Mouse (Mus musculus): ENCODE measurements around the gene Kat7. TPM values are rescaled to one million over a fixed set of nuclear protein-coding genes. Genes with fewer than 3 reads are reported as not detected.

The Kat7 gene
- polyA plus RNA-seq, 1 experiment, result not detected

GRCm38 (mm10) chr11:95238477-95238876, 71.6 kb downstream of the Kat7 start:
- H3K4me1 ChIP-seq (ENCODE audit: control insufficient read depth, insufficient read depth, low read length), result no peaks in the 10 kb centered on the region

GRCm38 (mm10) chr11:95232329-95232696, 77.7 kb downstream of the Kat7 start:
- WGBS, result 43% methylated on average over 6 of the region's 6 CpGs
- Histone ChIP-seq H3K27ac (ENCODE audit: insufficient read depth, low read depth, low read length) (no peak overlapping the region), H3K4me3 (ENCODE audit: insufficient read depth, low read depth, low read length) (no peak overlapping the region), H3K4me1 (ENCODE audit: control insufficient read depth, insufficient read depth, low read length) (no peaks in the 10 kb centered on the region; the same call in 1 of the 2 replicates)
- TF ChIP-seq POLR2A (IDR thresholded peaks at IDR 0.05; ENCODE audit: insufficient read depth, low read depth, low read length) (no peak), CTCF (IDR thresholded peaks at IDR 0.05; ENCODE audit: insufficient read depth, low read depth, low read length) (no peak)

More at GRCm38 (mm10) chr11:95238477-95238876, 71.6 kb downstream of the Kat7 start:
- TF ChIP-seq CTCF (IDR thresholded peaks at IDR 0.05; ENCODE audit: insufficient read depth, low read depth, low read length), result no peak
- TF ChIP-seq POLR2A (IDR thresholded peaks at IDR 0.05; ENCODE audit: insufficient read depth, low read depth, low read length), result no peak
- 85% methylated on average over 6 of the region's 6 CpGs for WGBS
- Histone ChIP-seq H3K27ac (ENCODE audit: insufficient read depth, low read depth, low read length) (no peak overlapping the region), H3K4me3 (ENCODE audit: insufficient read depth, low read depth, low read length) (no peak overlapping the region)

GRCm38 (mm10) chr11:95231688-95232328, 78.2 kb downstream of the Kat7 start:
- WGBS, result 9% methylated on average over 24 of the region's 24 CpGs
- TF ChIP-seq CTCF (IDR thresholded peaks at IDR 0.05; ENCODE audit: insufficient read depth, low read depth, low read length) (peak; percentile 82), POLR2A (IDR thresholded peaks at IDR 0.05; ENCODE audit: insufficient read depth, low read depth, low read length) (no peak)
- Histone ChIP-seq H3K4me3 (ENCODE audit: insufficient read depth, low read depth, low read length) (peak overlapping the region; percentile 18), H3K4me1 (ENCODE audit: control insufficient read depth, insufficient read depth, low read length) (no peaks in the 10 kb centered on the region; the same call in 1 of the 2 replicates), H3K27ac (ENCODE audit: insufficient read depth, low read depth, low read length) (no peak overlapping the region)

- TF ChIP-seq CTCF (IDR thresholded peaks at IDR 0.05; ENCODE audit: insufficient read depth, low read depth, low read length), result no peak
- no peak for TF ChIP-seq POLR2A (IDR thresholded peaks at IDR 0.05; ENCODE audit: insufficient read depth, low read depth, low read length)
- 85% methylated on average over 5 of the region's 5 CpGs for WGBS
These were observed 82.6 kb downstream of the Kat7 start for GRCm38 (mm10) chr11:95227467-95227866.

GRCm38 (mm10) chr11:95225448-95225847, 84.6 kb downstream of the Kat7 start:
- no peak overlapping the region for H3K4me3 ChIP-seq (ENCODE audit: insufficient read depth, low read depth, low read length)
- no peak for TF ChIP-seq POLR2A (IDR thresholded peaks at IDR 0.05; ENCODE audit: insufficient read depth, low read depth, low read length)
- no peak for TF ChIP-seq CTCF (IDR thresholded peaks at IDR 0.05; ENCODE audit: insufficient read depth, low read depth, low read length)
- WGBS, result 49% methylated on average over 7 of the region's 7 CpGs
- peaks cover 9% of the 10 kb centered on the region for H3K4me1 ChIP-seq (ENCODE audit: control insufficient read depth, insufficient read depth, low read length)
- no peak overlapping the region for H3K27ac ChIP-seq (ENCODE audit: insufficient read depth, low read depth, low read length)

More at GRCm38 (mm10) chr11:95227467-95227866, 82.6 kb downstream of the Kat7 start:
- peaks cover 9% of the 10 kb centered on the region for H3K4me1 ChIP-seq (ENCODE audit: control insufficient read depth, insufficient read depth, low read length)
- no peak overlapping the region for H3K4me3 ChIP-seq (ENCODE audit: insufficient read depth, low read depth, low read length)
- H3K27ac ChIP-seq (ENCODE audit: insufficient read depth, low read depth, low read length), result no peak overlapping the region

Other genes with a start within 250 kb of the Kat7 start
- not detected in 2 replicates for gene Itga3, start 233.4 kb downstream of the Kat7 start, polyA plus RNA-seq (2012; ENCODE audit: insufficient read depth, insufficient read length, low replicate concordance, missing spikeins)
- gene Dlx3, start 190.1 kb downstream of the Kat7 start, polyA plus RNA-seq (2012; ENCODE audit: insufficient read depth, insufficient read length, low replicate concordance, missing spikeins), result not detected in 2 replicates
- not detected in 2 replicates for gene Dlx4, start 164.0 kb downstream of the Kat7 start, polyA plus RNA-seq (2012; ENCODE audit: insufficient read depth, insufficient read length, low replicate concordance, missing spikeins)
- gene Tac4, start 48.7 kb downstream of the Kat7 start, polyA plus RNA-seq (2012; ENCODE audit: insufficient read depth, insufficient read length, low replicate concordance, missing spikeins), result not detected in 2 replicates
- not detected in 2 replicates for gene Fam117a, start 26.8 kb upstream of the Kat7 start, polyA plus RNA-seq (2012; ENCODE audit: insufficient read depth, insufficient read length, low replicate concordance, missing spikeins)
- gene Slc35b1, start 74.4 kb upstream of the Kat7 start, polyA plus RNA-seq (2012; ENCODE audit: insufficient read depth, insufficient read length, low replicate concordance, missing spikeins), result not detected in 2 replicates
- gene Spop, start 103.8 kb upstream of the Kat7 start, polyA plus RNA-seq (2012; ENCODE audit: insufficient read depth, insufficient read length, low replicate concordance, missing spikeins), result not detected in 2 replicates
- gene Nxph3, start 204.3 kb upstream of the Kat7 start, polyA plus RNA-seq (2012; ENCODE audit: insufficient read depth, insufficient read length, low replicate concordance, missing spikeins), result not detected in 2 replicates